ENCODE assay signal across 8 mouse cellular contexts in the genomic region with DNA sequence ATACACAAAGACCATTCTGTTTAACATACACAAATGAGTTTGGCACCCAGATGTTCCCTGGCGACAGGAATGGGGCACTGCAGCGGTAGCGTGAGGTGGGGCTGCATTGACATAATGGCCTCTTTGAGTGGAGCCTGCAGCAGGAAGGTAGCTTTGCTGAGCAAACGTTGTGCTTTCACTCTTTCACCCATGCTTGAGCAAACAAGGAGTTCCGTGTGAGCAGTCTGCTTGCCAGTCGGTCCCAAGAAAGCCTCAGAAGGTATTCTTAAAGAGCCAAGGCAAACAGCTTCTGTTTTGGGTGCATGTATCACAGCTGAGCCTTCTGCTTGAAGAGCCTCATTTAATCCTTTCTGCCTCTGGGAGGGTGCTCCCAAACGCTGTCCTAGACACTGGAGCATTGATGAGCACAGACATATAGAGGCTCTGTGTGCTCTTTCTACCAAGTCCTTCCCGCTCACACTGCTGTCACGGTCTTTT.
DNase-seq lines count a peak whose midpoint lies in the region; ATAC-seq lines count a peak whose summit lies in the region.

No protein-coding gene starts in this region.

- H3K9me3 ChIP-seq in hindbrain, embryonic 11.5 days (ENCODE audit: control insufficient read depth, low read length) = no peaks in the 10 kb centered on the region
- no peaks in the 10 kb centered on the region for H3K9me3 ChIP-seq in hindbrain, embryonic 12.5 days (replicated peaks)

- no peaks in the 10 kb centered on the region for H3K36me3 ChIP-seq in hindbrain, embryonic 11.5 days (ENCODE audit: control insufficient read depth, insufficient read depth, low read length)
- no peaks in the 10 kb centered on the region for H3K36me3 ChIP-seq in hindbrain, embryonic 12.5 days

- 45% methylated on average over 9 of the region's 9 CpGs for WGBS in hindbrain, embryonic 11.5 days
- 37% methylated on average over 9 of the region's 9 CpGs for WGBS in hindbrain, embryonic 12.5 days

- peak; percentile 41 for DNase-seq in hindbrain, embryonic 11.5 days (ENCODE audit: low spot score)
- peak; percentile 60 for DNase-seq in embryo, embryonic 10.5 days (ENCODE audit: low spot score)
- peak; percentile 23 for DNase-seq in kidney, adult 9 months
- DNase-seq in mesoderm, embryonic 11.5 days (ENCODE audit: low read depth, low spot score) = peak; percentile 71
- no peak for DNase-seq in cerebellum, postnatal 14 days
- no peak for DNase-seq in right cerebral cortex, adult 2 months (ENCODE audit: low spot score in 2 of 2)
- DNase-seq in adrenal gland, postnatal 14 days = no peak

- H3K4me1 ChIP-seq in hindbrain, embryonic 11.5 days (replicated peaks; ENCODE audit: control insufficient read depth, insufficient read depth, low read length) = no peaks in the 10 kb centered on the region
- peaks cover 7% of the 10 kb centered on the region; the same call in 1 of the 2 replicates for H3K4me1 ChIP-seq in hindbrain, embryonic 12.5 days

- ATAC-seq in hindbrain, embryonic 11.5 days (ENCODE audit: low FRiP score) = no peak
- ATAC-seq in hindbrain, embryonic 12.5 days (ENCODE audit: low FRiP score) = no peak

- no peaks in the 10 kb centered on the region for H3K27me3 ChIP-seq in hindbrain, embryonic 11.5 days (ENCODE audit: control insufficient read depth, insufficient read depth, low read length)
- H3K27me3 ChIP-seq in hindbrain, embryonic 12.5 days = no peaks in the 10 kb centered on the region

- H3K4me2 ChIP-seq in hindbrain, embryonic 11.5 days (replicated peaks; ENCODE audit: low read depth, low read length) = no peak overlapping the region
- no peak overlapping the region for H3K4me2 ChIP-seq in hindbrain, embryonic 12.5 days (replicated peaks)

- H3K9ac ChIP-seq in hindbrain, embryonic 11.5 days (ENCODE audit: low read depth, low read length) = no peak overlapping the region
- H3K9ac ChIP-seq in hindbrain, embryonic 12.5 days = no peak overlapping the region

- no peak overlapping the region for H3K27ac ChIP-seq in hindbrain, embryonic 11.5 days (ENCODE audit: low read depth, low read length)
- no peak overlapping the region for H3K27ac ChIP-seq in hindbrain, embryonic 12.5 days

- H3K4me3 ChIP-seq in hindbrain, embryonic 11.5 days (ENCODE audit: low read depth, low read length) = no peak overlapping the region
- no peak overlapping the region for H3K4me3 ChIP-seq in hindbrain, embryonic 12.5 days

Comparison
In these comparisons a context has a peak if more than half of its experiments do, and no peak if none do; other contexts are left out.
1. DNase-seq: peak in hindbrain, embryonic 11.5 days (single experiment), embryo, embryonic 10.5 days (single experiment), kidney, adult 9 months (single experiment) and mesoderm, embryonic 11.5 days (single experiment); none in cerebellum, postnatal 14 days (0 of 2), right cerebral cortex, adult 2 months (0 of 2) and adrenal gland, postnatal 14 days (single experiment).